Mouse (Mus musculus) erythroblast, embryonic 14.5 days (primary cell): Measurements from ENCODE around the gene Mindy1.

ENCODE experiments used
- GATA1 ChIP-seq: IDR thresholded peaks from 2 replicates; pipeline ENCODE4 v1.6.1; 2012; ENCODE audit warnings: low read length, inconsistent platforms, mixed read lengths
- TAL1 ChIP-seq: IDR thresholded peaks from 3 replicates; pipeline ENCODE4 v1.6.1; 2012; ENCODE audit warnings: low read length, inconsistent platforms, mixed read lengths

DNA sequence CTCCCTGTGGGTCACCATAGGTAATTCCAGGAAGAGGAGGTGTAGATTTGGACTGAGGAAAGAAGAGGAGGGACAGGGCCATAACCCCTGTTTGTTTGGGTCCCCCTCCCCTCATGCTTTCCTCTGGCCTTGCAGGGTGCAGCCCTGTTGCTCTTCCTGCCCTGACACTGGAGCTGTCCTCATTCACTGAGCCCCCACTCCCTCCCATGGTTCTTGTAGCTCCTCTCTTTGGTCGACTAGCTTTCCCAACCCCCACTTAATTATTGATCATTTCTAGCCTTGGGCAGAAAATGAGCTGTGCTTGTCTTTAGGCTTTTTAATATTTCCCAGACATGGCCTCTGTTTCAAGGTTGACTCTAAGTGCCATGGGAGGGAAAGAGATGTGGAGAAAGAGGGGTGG, 2.9 kb downstream of the Mindy1 start:
- no peak for TF ChIP-seq GATA1
- TF ChIP-seq TAL1 = no peak
